Mouse (Mus musculus) adrenal gland, postnatal 36 days (tissue): ENCODE data around the gene S100a4. TPM values are rescaled to one million over a fixed set of nuclear protein-coding genes. Genes with fewer than 3 reads are reported as not detected.

Experiments used
- DNase-seq, 2 experiments: peaks; one replicate each; pipeline ENCODE4 v3.0.0; 2021; ENCODE audit warnings: mixed read lengths in 1 of 2
- total RNA-seq, 2 experiments: library from RNA; stranded (reverse); gene quantifications; 2 replicates each; pipeline ENCODE4 v1.2.3; 2021

S100a4 gene
- total RNA-seq, 2 experiments from 2014 or later = 9.0 to 11.5 TPM

DNA sequence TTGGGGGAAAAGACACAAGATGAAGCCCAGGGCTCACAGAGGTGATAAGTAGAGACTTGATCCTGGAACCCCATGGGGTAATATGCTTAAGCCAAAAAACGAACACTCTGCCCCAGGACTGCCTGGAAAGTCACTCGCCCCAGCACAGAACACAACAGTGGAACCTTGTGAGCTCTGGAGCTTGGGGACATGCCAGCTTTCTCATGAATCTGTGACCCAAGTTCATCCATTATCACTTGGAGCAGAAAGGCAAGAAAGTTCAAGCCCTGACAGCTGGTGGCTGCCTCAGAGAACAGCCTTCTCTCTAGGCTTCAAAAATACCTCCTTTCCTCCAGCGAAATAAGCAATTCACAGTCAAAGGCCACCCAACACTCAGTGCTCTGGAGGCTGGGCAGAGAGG is 4.2 kb upstream of the S100a4 start:
- no peak for DNase-seq

GRCm38 (mm10) chr3:90600036-90600435 is 3.5 kb upstream of the S100a4 start:
- no peak for DNase-seq

DNA sequence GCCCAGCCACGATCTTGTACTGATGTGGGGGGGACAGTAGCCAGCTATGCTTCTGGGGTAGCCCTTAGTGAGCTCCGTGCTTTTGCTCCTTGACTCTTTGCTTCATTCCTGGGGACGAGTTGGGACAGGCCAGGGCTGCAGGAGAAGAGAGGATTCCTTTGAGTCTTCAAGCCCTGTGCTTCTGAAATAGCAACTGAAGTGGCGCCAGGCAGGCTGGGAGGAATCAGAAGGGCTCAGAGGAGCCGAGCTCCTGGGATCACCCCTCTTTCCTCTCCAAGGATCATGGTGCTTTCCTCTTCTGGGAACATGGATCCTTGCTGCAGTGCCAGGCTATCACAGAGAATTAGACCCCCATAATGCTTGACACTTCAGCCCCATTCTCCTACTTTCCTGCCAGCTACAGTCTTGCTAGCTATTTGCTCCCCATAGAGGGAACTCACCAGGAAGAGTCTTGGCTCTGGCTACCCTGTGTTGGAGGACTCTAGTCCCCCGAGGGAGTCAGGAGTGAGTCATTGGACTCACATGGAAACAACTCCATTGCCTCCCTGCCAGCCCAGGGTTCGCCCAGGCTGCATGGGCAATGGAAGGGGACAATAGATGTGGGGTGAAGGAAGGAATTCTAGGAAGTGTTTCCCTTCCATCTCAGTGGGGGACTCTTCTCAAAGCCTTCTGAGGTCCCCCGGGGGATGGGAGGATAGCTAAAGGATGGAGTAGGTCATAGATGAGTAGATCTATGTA is 2.9 kb upstream of the S100a4 start:
- peak in 1 of 2 experiments; percentile 32 for DNase-seq

GRCm38 (mm10) chr3:90601486-90602110 is 2.0 kb upstream of the S100a4 start, which contains the start of gene Gm42674:
Gene Gm42674 (plus strand): TSS chr3:90601904.
- no peak for DNase-seq

- peak; percentile 87 to 89 for DNase-seq
These were observed 845 bp downstream of the S100a4 start for GRCm38 (mm10) chr3:90604416-90604815.

- no peak for DNase-seq
These were observed 1.5 kb downstream of the S100a4 start for GRCm38 (mm10) chr3:90605049-90605448.

DNA sequence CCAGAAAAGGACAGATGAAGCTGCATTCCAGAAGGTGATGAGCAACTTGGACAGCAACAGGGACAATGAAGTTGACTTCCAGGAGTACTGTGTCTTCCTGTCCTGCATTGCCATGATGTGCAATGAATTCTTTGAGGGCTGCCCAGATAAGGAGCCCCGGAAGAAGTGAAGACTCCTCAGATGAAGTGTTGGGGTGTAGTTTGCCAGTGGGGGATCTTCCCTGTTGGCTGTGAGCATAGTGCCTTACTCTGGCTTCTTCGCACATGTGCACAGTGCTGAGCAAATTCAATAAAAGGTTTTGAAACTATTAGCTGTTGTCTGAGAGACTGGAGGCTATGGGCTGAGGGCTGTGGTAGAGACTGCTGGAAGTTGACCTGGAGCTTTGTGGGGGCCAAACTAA is 2.2 kb downstream of the S100a4 start:
- DNase-seq = no peak

GRCm38 (mm10) chr3:90606185-90606584 is 2.6 kb downstream of the S100a4 start:
- no peak for DNase-seq

- DNase-seq = no peak
These were observed 3.8 kb downstream of the S100a4 start for GRCm38 (mm10) chr3:90607361-90607760.

GRCm38 (mm10) chr3:90608223-90608622 is 4.7 kb downstream of the S100a4 start, which contains the start of gene S100a5:
Gene S100a5 (plus strand): TSS chr3:90608523.
- DNase-seq = no peak

- DNase-seq = no peak
These were observed 5.5 kb downstream of the S100a4 start for GRCm38 (mm10) chr3:90609102-90609501.

DNA sequence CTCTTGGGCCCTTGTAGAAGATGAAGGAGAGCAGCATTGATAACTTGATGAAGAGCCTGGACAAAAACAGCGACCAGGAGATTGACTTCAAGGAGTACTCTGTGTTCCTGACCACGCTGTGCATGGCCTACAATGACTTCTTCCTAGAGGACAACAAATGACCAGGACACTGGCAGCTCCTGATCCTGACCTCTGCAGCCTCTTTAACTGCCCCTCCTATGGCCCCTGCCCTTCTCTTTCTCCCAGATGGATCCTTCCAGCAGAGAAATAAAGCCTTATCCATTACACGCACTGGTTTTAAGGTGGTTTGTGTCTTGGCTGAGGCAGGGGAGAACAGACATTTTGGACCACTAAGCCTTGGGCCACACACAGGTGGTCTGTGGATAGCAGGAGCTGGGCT is 7.9 kb downstream of the S100a4 start:
- DNase-seq = no peak

- no peak for DNase-seq
These were observed 8.5 kb downstream of the S100a4 start for GRCm38 (mm10) chr3:90612061-90612460.

GRCm38 (mm10) chr3:90612728-90613291 is 9.2 kb downstream of the S100a4 start, which contains the start of gene S100a6:
Gene S100a6 (plus strand): TSS chr3:90612882.
- peak; percentile 57 to 75 for DNase-seq

- DNase-seq = no peak
These were observed 10.0 kb downstream of the S100a4 start for GRCm38 (mm10) chr3:90613461-90614147.

- DNase-seq = no peak
These were observed 10.6 kb downstream of the S100a4 start for GRCm38 (mm10) chr3:90614148-90614530.

DNA sequence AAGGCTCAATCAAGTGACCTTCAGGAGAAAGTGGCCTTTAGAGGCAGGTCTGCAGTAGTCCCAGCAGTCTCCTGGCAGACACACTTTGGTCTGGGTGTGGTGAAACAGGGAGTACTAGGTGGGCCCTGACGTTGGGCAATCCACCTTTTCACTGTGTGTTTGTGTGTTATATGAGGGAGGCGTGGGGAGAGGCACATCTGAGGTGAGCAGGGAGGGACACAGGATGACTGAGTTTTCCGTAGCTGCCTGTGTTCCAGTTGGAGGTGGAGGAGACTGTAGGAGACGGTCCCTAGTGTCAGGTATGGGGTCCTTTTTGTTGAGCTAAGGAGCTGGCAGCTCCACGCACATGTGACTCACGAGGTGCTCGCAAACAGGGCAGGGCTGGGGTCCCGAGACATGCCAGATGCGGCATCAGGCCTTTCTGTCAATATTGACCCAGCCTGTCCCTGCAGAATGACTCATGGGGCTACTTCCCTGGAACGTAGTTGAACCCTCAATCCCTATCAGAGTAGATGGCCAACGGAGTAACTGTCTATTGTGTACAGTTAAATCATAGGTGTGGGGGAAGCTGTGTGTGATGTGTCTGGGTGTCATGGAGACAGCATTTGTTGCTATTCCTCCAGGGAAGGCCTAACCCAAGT is 11.2 kb downstream of the S100a4 start:
- no peak for DNase-seq

GRCm38 (mm10) chr3:90615415-90615814 is 11.8 kb downstream of the S100a4 start:
- DNase-seq = peak; percentile 77 to 82

DNA sequence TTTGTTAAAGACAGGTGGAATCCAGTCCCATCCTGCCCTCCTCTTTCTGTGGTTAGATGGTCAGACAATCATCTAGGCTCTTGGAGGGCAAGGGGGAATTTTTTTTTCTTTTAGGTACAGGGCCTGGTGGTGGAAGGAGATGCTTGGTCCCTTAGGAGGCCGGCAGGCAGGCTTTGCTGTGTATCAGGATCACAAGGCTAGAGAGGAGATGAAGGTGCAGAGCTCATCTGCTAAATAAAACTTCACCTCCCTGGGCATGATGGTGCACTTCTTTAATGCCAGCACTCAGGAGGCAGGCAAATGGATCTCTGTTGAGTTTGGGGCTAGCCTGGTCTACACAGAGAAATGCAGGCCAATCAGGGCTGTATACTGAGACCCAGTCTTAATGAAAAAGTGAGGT is 12.3 kb downstream of the S100a4 start:
- DNase-seq = no peak

GRCm38 (mm10) chr3:90617586-90617985 is 14.0 kb downstream of the S100a4 start:
- DNase-seq = no peak

DNA sequence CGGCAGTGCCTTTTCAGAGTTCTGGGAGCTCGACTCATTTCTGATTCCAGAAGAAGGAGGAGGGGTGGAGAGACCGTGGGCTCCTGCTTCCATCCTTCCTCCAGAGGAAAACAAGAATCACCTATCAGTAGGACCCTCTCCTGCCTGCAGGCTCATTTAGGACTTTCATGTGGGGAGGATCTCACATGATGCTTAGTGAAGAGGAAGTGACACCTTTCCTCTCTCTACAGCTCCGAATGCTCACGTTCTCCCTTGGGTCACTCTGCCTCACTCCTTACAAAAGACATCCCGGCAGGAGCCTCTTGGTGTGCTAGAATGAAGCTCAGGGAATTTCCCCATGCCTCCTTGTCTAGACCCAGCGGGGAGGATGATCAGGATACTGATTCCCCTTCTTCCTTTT is 18.0 kb downstream of the S100a4 start:
- DNase-seq = no peak

- DNase-seq = peak; percentile 74 to 79
These were observed 20.0 kb downstream of the S100a4 start for GRCm38 (mm10) chr3:90623435-90624071.
